Mouse (Mus musculus) stomach, embryonic 14.5 days (tissue): Measurements from ENCODE around the gene Got1. TPM values are rescaled to one million over a fixed set of nuclear protein-coding genes. Genes with fewer than 3 reads are reported as not detected.

Source experiments
- ATAC-seq: fragments of 200-750 bp; cut with Nextera tagmentation; 2 replicates; pipeline ENCODE4 v1.8.0; 2017; ENCODE audit warnings: low read depth, moderate TSS enrichment; ENCODE audit not compliant: insufficient number of reproducible peaks, insufficient read depth, low FRiP score
- H3K27ac ChIP-seq: fragments of 300-500 bp; sonication (generic); 2 replicates; pipeline ENCODE4 v1.5.1; 2014; ENCODE audit warnings: mild to moderate bottlenecking, low read length, moderate library complexity, mixed read lengths
- H3K27me3 ChIP-seq: fragments of 300-500 bp; sonication (generic); 2 replicates; pipeline ENCODE4 v1.6.1; 2014; ENCODE audit warnings: low read length, control low read depth, mixed read lengths; ENCODE audit not compliant: control insufficient read depth, insufficient read depth
- H3K36me3 ChIP-seq: fragments of 300-500 bp; sonication (generic); 2 replicates; pipeline ENCODE4 v1.6.1; 2014; ENCODE audit warnings: mild to moderate bottlenecking, control low read depth, low read length, moderate library complexity, mixed read lengths; ENCODE audit not compliant: control insufficient read depth, insufficient read depth
- H3K4me1 ChIP-seq: fragments of 300-500 bp; sonication (generic); 2 replicates; pipeline ENCODE4 v1.6.1; 2014; ENCODE audit warnings: low read length, control low read depth, mixed read lengths; ENCODE audit not compliant: control insufficient read depth, insufficient read depth
- H3K4me2 ChIP-seq: fragments of 300-500 bp; sonication (generic); replicated peaks from 2 replicates; pipeline ENCODE4 v1.6.1; 2014; ENCODE audit warnings: low read depth, low read length, control low read depth
- H3K4me3 ChIP-seq: fragments of 300-500 bp; sonication (generic); 2 replicates; pipeline ENCODE4 v1.5.1; 2014; ENCODE audit warnings: low read depth, low read length, control low read depth
- H3K9ac ChIP-seq: fragments of 300-500 bp; sonication (generic); replicated peaks from 2 replicates; pipeline ENCODE4 v1.6.1; 2014; ENCODE audit warnings: low read depth, mild to moderate bottlenecking, control low read depth, low read length, moderate library complexity, mixed read lengths
- H3K9me3 ChIP-seq: fragments of 300-500 bp; sonication (generic); 2 replicates; pipeline ENCODE4 v1.6.1; 2016; ENCODE audit warnings: low read depth, low read length, control low read depth; ENCODE audit not compliant: control insufficient read depth
- WGBS: fragments of 180-500 bp; shearing (Covaris S2); extraction: QIAGEN DNeasy Blood & Tissue Kit; methylation state at CpG from one replicate; pipeline ENCODE4 v1.1.7; 2014; 5-methylcytosine and 5-hydroxymethylcytosine counted together
- polyA plus RNA-seq: library from polyadenylated mRNA; unstranded; fragments of >200 nt; fragmentation: Nextera tagmentation; extraction: Ambion mirVana; gene quantifications from 2 replicates; pipeline ENCODE4 v1.2.1, GENCODE M21; 2014

Gene Got1
- polyA plus RNA-seq, 1 experiment from 2014 or later = 21.6 TPM

DNA sequence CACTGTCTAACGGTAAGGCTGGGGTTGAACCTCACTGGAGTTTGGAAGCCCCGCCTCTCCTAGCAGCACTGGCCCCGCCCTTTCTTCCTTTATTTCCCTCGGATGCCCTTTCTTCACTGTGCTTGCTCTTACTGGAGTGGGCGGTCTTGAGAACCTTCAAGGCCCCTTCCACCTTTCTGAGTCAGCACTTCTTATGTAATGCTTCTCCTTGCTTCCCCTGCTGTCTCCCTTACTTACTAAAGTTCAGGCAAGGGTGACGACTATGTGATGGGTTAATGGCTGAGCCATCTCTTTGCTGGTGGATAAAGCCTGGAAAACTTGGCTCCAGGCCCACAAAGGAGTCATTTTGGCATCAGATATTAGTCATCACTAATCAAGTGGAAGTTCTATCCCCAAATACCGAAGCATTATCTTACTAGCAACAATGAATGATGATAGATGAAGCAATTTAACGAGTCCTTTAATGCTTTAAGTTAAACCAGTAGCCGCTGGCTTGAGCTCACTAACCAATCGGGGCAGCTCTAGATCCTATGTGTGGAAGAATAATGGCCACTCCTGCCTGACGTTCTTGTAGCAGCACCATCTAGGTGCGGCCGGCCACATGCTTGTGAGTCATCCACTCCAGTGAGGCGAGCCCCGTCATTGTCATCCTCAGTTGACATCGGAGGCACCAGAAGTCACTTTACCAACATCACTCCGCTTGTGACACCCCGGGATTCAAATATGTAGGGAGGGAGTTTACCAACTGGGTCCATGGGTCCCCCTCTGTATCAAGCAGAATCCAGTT, 26.5 kb upstream of the Got1 start:
- no peaks in the 10 kb centered on the region for H3K9me3 ChIP-seq
- H3K9ac ChIP-seq = no peak overlapping the region
- no peak overlapping the region for H3K4me3 ChIP-seq
- 75% methylated on average over 18 of the region's 18 CpGs for WGBS
- no peak overlapping the region for H3K4me2 ChIP-seq
- H3K27me3 ChIP-seq = no peaks in the 10 kb centered on the region
- H3K36me3 ChIP-seq = no peaks in the 10 kb centered on the region
- H3K4me1 ChIP-seq = peaks cover 5% of the 10 kb centered on the region; the same call in 1 of the 2 replicates
- no peak overlapping the region for H3K27ac ChIP-seq
- ATAC-seq = no peak

DNA sequence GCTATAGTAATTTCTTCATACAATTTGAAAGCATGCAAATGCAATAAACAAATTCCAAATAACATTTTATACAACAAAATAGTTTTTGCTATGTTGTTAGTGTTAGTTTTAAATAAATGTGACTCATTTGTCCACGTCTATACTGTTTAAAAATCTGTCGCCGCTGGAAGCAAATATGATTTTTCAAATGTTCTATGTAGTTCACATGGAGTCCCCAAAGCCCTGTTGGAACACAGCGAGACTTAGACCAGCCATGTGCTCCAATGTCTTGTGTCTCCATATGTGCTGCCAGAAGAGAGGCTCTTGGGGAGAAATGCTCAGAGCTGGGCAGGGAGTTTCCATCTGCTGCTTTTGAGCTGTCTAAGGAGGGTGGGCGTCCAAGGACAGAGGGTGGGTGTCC, 23.7 kb upstream of the Got1 start:
- H3K4me1 ChIP-seq = peaks cover 5% of the 10 kb centered on the region; the same call in 1 of the 2 replicates
- no peaks in the 10 kb centered on the region for H3K27me3 ChIP-seq
- ATAC-seq = no peak
- H3K4me3 ChIP-seq = no peak overlapping the region
- no peaks in the 10 kb centered on the region for H3K36me3 ChIP-seq
- H3K4me2 ChIP-seq = no peak overlapping the region
- 73% methylated on average over 5 of the region's 5 CpGs for WGBS
- H3K27ac ChIP-seq = no peak overlapping the region
- H3K9ac ChIP-seq = no peak overlapping the region
- H3K9me3 ChIP-seq = no peaks in the 10 kb centered on the region

GRCm38 (mm10) chr19:43546337-43547117, 22.1 kb upstream of the Got1 start:
- no peak overlapping the region for H3K9ac ChIP-seq
- 0 out of 2 replicates have a peak, but pooled peaks cover 3% of the 10 kb centered on the region for H3K27me3 ChIP-seq
- H3K4me1 ChIP-seq = peaks cover 5% of the 10 kb centered on the region; the same call in 1 of the 2 replicates
- WGBS = 4% methylated on average over 19 of the region's 19 CpGs
- ATAC-seq = no peak
- H3K4me3 ChIP-seq = no peak overlapping the region
- H3K27ac ChIP-seq = no peak overlapping the region
- H3K36me3 ChIP-seq = no peaks in the 10 kb centered on the region
- H3K9me3 ChIP-seq = no peaks in the 10 kb centered on the region
- peak overlapping the region; percentile 19; the same call in 1 of the 2 replicates for H3K4me2 ChIP-seq

DNA sequence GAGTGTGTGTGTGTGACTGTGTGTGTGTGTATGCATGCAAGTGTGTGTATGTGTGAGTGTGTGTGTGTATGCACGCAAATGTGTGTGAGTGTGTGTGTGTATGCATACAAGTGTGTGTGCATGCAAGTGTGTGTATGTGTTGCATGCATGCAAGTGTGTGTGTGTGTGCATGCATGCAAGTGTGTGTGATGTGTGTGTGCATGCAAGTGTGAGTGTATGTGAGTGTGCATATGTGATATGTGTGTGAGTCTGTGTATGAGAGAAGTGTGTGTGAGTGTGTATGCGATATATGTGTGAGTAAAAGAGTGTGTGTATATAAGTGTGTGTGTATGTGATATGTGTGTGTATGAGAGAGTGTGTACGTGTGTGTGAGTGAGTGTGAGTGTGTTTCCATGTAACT, 11.0 kb upstream of the Got1 start:
- Histone ChIP-seq H3K4me1 (no peaks in the 10 kb centered on the region), H3K4me3 (no peak overlapping the region), H3K4me2 (no peak overlapping the region), H3K9me3 (no peaks in the 10 kb centered on the region), H3K9ac (no peak overlapping the region), H3K27ac (no peak overlapping the region), H3K27me3 (no peaks in the 10 kb centered on the region), H3K36me3 (no peaks in the 10 kb centered on the region)
- WGBS = 93% methylated on average over 3 of the region's 3 CpGs
- ATAC-seq = no peak

DNA sequence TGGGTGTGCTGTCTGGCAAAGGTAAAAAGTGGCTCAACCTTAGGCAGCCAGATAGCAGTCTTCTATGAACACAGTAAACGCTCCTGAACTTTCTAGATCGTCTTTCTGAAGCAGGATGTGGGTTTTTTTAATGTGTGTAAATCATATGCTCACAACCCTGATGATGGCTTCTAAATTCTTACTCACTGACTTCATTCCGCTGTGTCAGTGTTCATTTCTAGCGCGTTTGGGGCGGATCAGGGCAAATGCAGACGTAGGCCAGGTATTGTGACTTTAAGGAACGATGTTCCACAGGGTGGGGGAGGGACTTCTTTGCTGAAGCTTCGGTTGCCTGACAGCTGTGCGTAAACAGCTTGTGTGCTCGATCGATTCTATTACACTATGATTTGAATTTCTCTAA, 6.5 kb upstream of the Got1 start:
- WGBS = 18% methylated on average over 12 of the region's 12 CpGs
- no peak for ATAC-seq
- H3K9ac ChIP-seq = no peak overlapping the region
- no peak overlapping the region for H3K27ac ChIP-seq
- no peaks in the 10 kb centered on the region for H3K4me1 ChIP-seq
- H3K4me3 ChIP-seq = no peak overlapping the region
- H3K9me3 ChIP-seq = no peaks in the 10 kb centered on the region
- H3K36me3 ChIP-seq = no peaks in the 10 kb centered on the region
- no peaks in the 10 kb centered on the region for H3K27me3 ChIP-seq
- H3K4me2 ChIP-seq = no peak overlapping the region

DNA sequence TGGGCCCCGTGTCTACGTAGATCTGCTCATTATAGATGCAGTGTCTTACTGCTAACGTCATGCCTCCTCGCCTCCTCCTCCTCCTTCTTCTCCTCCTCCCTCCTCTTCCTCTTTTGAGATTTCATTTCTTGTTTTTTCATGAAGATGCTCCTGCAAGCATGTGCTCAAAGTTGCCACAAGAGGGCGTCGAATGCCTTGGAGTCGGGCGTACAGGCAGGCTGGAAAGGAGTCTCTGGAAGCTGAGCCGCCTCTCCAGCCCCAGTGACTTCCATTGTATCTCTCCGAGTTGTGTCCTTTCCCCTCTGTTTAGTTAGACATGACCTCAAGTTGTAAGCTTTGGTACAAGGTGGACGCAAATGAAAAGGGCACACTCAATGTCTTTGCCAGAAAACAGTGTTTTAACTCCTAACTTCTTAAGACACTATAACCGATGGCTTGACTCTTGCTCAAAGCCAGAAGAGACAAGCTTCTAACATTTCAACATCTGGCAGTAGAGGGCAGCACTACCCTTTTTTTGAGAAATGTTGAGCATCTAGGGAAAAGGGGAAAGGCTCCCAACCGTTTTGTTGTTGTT, 5.9 kb upstream of the Got1 start:
- H3K4me3 ChIP-seq = no peak overlapping the region
- ATAC-seq = peak; percentile 71; the same call in 1 of the 2 replicates
- no peaks in the 10 kb centered on the region for H3K36me3 ChIP-seq
- H3K27ac ChIP-seq = no peak overlapping the region
- no peaks in the 10 kb centered on the region for H3K9me3 ChIP-seq
- H3K27me3 ChIP-seq = no peaks in the 10 kb centered on the region
- peak overlapping the region; percentile 36; the same call in 1 of the 2 replicates for H3K4me2 ChIP-seq
- 2% methylated on average over 13 of the region's 13 CpGs for WGBS
- no peak overlapping the region for H3K9ac ChIP-seq
- no peaks in the 10 kb centered on the region for H3K4me1 ChIP-seq

DNA sequence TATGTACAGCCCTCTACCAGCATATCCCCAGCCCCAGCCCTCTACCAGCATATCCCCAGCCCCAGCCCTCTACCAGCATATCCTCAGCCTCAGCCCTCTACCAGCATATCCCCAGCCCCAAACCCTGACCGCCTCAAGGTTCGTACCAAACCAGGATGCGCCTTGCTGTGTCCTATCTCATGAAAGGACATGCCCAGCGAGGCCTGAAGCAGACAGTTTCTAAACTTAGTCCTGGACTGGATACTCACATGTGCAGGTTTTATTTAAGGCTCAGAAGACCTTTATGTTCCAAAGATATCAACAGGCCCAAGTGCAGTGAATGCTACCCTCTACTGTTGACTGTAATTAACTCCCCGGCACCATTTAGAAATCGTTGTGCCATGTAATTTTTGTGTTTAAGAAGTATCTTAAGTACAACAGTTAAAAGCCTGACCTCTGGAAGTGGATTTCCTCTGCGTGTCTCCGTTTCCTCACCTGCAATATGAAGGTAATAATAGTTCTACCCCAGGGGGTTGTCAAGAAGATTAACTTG, 3.7 kb upstream of the Got1 start:
- no peaks in the 10 kb centered on the region for H3K27me3 ChIP-seq
- no peak overlapping the region for H3K4me3 ChIP-seq
- H3K4me1 ChIP-seq = no peaks in the 10 kb centered on the region; the same call in 1 of the 2 replicates
- no peak for ATAC-seq
- H3K36me3 ChIP-seq = no peaks in the 10 kb centered on the region
- no peaks in the 10 kb centered on the region for H3K9me3 ChIP-seq
- WGBS = 86% methylated on average over 8 of the region's 8 CpGs
- no peak overlapping the region for H3K4me2 ChIP-seq
- no peak overlapping the region for H3K27ac ChIP-seq
- H3K9ac ChIP-seq = no peak overlapping the region

DNA sequence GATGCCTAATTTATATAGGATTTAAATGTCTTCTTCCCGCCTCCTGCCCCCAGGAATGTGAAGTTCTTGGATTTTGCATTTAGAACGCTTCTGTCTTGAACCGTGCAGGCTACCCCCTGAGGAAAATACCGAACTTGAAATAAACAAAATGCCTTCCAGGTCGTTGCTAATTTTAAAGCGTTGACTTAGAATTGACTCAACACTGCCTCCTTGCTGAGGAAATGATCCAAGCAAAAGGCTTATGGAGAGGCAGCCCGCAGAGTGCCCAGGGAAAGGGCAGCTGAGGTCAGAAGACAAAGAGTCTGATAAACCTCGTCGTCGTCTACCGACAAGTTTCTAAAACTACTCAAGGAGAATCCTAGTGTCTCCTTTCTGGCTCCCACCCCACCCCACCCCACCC, 2.7 kb upstream of the Got1 start:
- Histone ChIP-seq H3K4me1 (no peaks in the 10 kb centered on the region; the same call in 1 of the 2 replicates), H3K4me2 (no peak overlapping the region), H3K4me3 (no peak overlapping the region), H3K27ac (no peak overlapping the region), H3K36me3 (no peaks in the 10 kb centered on the region), H3K9ac (no peak overlapping the region), H3K27me3 (no peaks in the 10 kb centered on the region), H3K9me3 (no peaks in the 10 kb centered on the region)
- no peak for ATAC-seq
- WGBS = 12% methylated on average over 11 of the region's 11 CpGs
